Mouse (Mus musculus) frontal cortex, adult 2 months (tissue): ENCODE measurements at regions not wholly inside any gene's neighbourhood (a gene's known extent, or its start where the extent isn't known, plus 50 kb on each side); places are given as distances from the start of the nearest gene placed in this dataset.

Source experiments
- DNase-seq, 2 experiments: peaks; one replicate each; pipeline ENCODE4 v3.0.0; 2022; ENCODE audit warnings: low spot score in 1 of 2; ENCODE audit errors: extremely low spot score in 1 of 2

GRCm38 (mm10) chr6:94961821-94962220, 155.2 kb upstream of the Kbtbd8 start:
- no peak for DNase-seq

- peak in 1 of 2 experiments; percentile 3 for DNase-seq
These were observed 159.1 kb upstream of the Kbtbd8 start for GRCm38 (mm10) chr6:94957990-94958389.

DNA sequence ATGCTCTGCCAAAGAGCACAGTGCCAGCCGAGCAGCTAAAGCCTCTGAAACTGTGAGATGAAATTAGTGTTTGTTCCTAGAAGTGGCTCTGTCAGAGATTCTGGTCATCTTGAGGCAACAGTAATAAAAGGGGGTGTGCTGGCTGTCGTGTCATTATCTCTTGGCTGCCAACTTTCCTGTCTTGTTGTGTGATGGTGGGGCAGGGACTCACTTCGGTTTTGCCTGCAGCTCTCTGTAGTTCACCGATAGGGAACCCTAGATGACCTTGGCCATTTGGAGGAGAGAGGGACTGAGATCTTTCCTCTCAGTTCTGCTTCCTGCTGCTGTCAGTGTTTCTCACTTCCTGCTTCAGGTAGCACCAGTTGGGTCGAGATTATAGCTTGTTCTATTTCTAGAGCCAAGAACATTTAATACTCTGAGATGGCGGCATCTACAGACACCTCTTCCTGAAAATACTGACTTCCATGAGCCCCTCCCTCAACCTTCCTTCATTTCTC, 159.8 kb upstream of the Kbtbd8 start:
- no peak for DNase-seq

GRCm38 (mm10) chr6:94954580-94954979, 162.5 kb upstream of the Kbtbd8 start:
- DNase-seq: no peak

DNA sequence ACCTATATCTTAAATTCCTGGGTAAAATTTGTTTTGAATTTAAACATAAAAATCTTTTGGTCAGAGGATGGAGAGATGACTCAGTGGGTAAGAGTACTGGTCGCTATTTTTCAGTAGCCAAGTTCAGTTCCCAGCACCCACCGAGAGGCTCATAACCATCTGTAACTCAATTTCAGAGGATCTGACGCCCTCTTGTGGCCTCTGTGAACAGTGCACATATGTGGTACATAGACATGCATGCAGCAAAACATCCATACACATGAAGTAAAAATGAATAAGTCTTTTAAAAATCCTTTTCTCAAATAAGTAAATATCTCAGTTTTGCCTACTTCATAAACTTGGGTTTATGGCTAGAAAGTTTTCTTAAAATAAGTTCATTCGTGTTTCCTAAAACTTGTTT, 163.4 kb upstream of the Kbtbd8 start:
- no peak for DNase-seq

DNA sequence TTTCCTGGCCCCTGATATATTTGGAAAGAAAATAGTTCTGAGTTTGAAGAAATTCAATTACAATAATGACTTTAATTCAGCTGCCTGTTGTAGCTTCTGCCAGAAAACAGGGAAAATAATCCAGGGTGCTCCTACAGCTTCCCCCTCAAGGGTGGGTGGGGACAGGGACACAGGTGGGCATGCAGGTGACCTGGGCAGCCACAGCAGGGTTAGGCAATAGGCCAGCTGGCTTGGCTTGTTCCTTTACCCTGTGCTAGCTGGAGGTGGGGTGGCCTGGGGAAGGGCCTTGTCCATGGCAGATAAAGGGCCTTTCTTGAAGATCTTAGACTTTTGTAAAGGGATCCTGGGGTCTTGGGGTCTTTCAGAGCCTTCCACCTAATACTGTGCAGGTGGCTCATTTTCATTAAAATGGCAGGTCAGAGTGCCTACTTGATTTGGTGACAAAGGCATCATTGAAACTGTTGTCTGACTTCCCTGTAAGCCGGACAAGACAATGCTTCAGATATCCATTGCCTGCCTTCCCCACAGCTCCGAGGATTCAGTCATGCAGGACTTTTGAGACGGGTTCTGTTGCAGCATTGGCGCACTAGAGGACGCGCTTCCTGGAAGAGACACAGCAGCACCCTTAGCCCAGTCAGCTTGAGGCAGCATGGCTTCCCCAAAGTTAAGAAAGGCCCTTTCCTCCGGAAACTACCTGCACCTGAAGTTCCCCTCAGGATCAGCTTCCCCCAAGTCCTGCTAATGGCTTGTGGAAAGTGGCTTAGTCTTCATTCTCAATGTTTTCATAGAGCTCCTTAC, 164.9 kb upstream of the Kbtbd8 start:
- no peak for DNase-seq

- DNase-seq: no peak
These were observed 166.1 kb upstream of the Kbtbd8 start for GRCm38 (mm10) chr6:94950944-94951343.

GRCm38 (mm10) chr6:94950319-94950718, 166.7 kb upstream of the Kbtbd8 start:
- no peak for DNase-seq

GRCm38 (mm10) chr6:94946352-94946900, 170.6 kb upstream of the Kbtbd8 start:
- DNase-seq: no peak

DNA sequence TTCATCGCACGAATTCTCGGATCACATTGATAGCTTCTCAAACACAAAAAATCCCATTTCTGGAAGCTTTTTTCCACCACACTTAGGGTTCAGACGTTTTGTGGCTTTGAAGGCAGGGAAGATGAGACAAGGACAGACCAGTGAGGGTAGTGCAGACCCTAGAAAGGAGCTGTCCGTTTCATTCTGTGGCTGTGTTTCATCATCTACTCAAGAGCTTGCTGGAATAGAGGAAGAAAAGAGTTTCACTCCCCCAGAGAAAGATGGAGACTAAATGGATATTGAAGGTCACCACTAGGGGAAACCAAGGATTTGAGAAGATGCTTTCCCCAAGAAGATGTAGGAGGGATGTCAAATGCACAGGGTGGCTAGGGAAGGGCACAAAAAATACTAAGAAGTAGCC, 171.3 kb upstream of the Kbtbd8 start:
- DNase-seq: no peak

- no peak for DNase-seq
These were observed 172.8 kb upstream of the Kbtbd8 start for GRCm38 (mm10) chr6:94944196-94944595.

GRCm38 (mm10) chr6:94938949-94939348, 178.1 kb upstream of the Kbtbd8 start:
- DNase-seq: no peak

DNA sequence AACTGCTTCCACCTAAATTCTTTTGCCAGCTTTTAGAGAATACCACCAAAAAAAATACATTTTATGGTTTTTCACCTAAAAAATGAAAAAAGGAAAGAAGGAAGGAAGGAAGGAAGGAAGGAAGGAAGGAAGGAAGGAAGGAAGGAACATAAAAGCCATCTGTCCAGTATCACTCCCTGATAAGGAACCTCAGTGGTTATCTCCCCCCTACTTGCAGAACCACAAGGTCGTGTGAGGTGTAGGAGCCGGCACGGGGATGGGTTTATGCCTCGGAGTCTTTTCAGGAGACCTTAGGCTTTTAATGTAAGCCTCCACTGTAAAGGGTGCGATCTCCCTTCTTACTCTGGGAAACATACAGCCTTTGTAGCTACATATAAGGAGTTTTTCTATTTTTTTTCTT, 180.8 kb upstream of the Kbtbd8 start:
- DNase-seq: no peak

GRCm38 (mm10) chr6:94935706-94936105, 181.3 kb upstream of the Kbtbd8 start:
- DNase-seq: no peak

DNA sequence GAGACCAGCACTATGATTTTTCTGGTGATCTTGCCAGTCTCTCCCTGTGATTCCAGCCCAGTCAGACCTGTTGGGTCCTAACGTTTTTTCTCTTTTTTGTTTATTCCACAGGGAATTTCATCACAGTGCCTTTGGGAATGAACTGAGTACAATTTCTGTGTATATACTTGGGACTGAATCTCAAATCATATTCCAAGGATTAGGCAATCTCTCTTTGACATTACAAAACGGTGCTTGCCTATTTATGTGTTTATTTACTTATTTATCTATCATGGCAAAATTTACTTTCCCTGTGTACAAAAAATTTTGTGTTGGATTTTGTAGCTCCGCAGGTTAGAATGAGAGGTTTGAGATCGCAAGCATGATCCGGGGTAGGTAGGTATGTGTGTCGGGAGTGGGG, 189.2 kb upstream of the Kbtbd8 start:
- no peak for DNase-seq

DNA sequence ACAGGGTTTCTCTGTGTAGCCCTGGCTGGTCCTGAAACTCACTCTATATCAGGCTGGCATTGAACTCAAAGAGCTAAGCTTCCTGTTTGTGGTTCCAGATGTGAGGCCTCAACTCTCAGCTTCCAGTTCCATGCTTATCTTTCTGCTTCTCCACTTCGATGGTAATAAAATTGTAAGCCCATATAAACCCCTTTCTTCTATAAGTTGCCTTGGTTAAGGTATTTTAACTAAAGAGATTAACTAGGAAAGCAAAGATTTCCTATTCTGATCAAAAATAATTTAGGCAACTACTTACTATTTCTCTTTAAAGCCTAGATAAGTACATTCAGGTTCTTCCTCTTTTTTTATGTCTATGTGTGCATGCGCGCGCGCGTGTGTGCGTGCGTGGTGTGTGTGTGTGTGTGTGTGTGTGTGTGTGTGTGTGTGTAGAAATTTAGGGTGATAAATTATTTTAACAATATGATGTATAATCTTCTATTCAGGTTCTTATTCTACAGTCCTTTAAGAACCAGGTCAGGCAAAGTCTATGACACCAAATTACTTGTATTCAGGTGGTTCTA, 190.3 kb upstream of the Kbtbd8 start:
- DNase-seq: no peak

- DNase-seq: no peak
These were observed 191.6 kb upstream of the Kbtbd8 start for GRCm38 (mm10) chr6:94925408-94925807.

DNA sequence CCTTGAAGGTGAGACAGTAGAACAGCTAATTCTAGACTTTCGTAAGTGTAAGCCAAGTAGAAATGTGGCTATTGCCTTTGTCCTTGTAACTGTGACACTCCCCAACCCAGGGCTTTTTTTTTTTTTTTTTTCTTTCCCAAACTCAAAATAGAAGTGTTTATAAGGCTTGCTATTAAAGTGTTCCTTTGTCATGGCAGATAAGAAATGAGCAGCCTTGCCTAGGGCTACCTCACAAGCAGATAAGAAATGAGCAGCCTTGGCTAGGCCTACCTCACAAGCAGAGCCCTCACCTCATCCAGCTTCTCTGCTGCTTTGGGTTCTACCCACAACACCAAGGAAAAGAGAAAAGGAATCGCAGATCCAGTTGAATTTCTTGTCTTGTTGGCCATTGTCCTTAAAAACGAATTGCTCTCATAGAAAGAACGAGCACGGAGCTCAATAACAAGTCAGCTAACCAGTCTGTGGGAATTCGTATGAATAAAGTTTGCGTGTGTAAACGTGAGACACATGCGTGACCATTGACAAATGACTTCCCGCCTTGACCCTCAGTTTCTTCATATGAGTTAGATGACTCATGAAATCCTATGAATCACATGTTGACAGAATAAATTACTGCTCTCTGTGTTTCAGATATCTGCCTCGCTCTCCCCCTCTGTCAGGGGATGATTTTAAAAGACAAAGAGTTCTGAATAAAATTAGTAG, 192.6 kb upstream of the Kbtbd8 start:
- DNase-seq: no peak

DNA sequence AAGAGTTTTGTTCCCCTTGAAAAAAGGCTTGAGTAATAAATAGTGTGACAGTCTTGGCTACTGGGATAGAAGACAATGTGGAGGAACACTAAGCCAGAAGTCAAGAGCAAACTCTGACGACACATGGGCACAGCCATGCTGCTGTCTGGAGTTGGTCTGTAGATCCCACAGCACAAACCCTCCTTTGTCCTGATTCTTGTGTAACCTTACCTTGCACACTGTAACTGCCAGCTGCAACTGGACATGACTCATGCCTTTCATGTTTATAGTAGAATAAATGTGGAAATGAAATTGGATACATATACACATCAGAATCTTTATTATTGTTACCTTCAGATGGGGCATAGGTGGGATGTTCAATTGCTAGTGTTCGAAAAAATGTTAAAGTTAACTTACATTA, 195.3 kb upstream of the Kbtbd8 start:
- no peak for DNase-seq

DNA sequence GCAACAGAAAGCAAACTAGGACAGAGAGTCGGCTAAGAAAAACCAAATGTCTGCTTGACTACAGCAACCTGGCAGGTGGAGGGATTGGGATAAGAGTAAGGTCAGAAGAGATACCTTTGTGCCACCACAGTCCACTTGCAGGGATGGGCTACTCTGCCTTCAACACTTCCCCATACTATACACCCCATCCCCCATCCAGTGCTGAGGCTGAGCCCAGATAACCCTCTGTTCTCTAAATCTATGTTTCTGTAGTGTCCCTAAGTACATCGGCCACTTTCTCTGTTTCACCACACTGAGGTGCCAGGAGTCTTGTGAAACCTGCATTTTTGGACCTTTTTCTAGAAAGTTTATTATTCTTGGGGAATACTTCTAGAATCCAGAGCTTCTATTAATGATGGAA, 196.3 kb upstream of the Kbtbd8 start:
- no peak for DNase-seq

- no peak for DNase-seq
These were observed 197.8 kb upstream of the Kbtbd8 start for GRCm38 (mm10) chr6:94919194-94919743.
